ENCODE assay signal across 18 mouse cellular contexts in genomic region chr1:193287578-193287977, GRCm38 (mm10). TPM values are rescaled to one million over a fixed set of nuclear protein-coding genes. Genes with fewer than 3 reads are reported as not detected.
"Had no signal": no experiment of that assay in that cellular context is flagged by ENCODE, and none has a peak within 500 bp of the region (broad histone marks: within the 10 kb centered on the region; RNA-seq: fewer than 3 reads in every experiment).

No protein-coding gene starts in this region.

- H3K4me3 ChIP-seq: lung, embryonic 15.5 days; megakaryocyte, embryonic 14.5 days; midbrain, embryonic 12.5 days; neural tube, embryonic 12.5 days; stomach, embryonic 15.5 days had no signal

- H3K36me3 ChIP-seq: lung, embryonic 15.5 days; midbrain, embryonic 12.5 days; neural tube, embryonic 12.5 days; stomach, embryonic 15.5 days had no signal

- H3K4me2 ChIP-seq: lung, embryonic 15.5 days; midbrain, embryonic 12.5 days; neural tube, embryonic 12.5 days; stomach, embryonic 15.5 days had no signal

- H3K27ac ChIP-seq: liver, embryonic 14.5 days; lung, embryonic 15.5 days; macrophage; midbrain, embryonic 12.5 days; neural tube, embryonic 12.5 days; stomach, embryonic 15.5 days; stomach, postnatal 0 days had no signal

- H3K4me1 ChIP-seq: lung, embryonic 15.5 days; megakaryocyte, embryonic 14.5 days; midbrain, embryonic 12.5 days; neural tube, embryonic 12.5 days; stomach, embryonic 15.5 days had no signal

- H3K9ac ChIP-seq: liver, embryonic 14.5 days; lung, embryonic 15.5 days; midbrain, embryonic 12.5 days; neural tube, embryonic 12.5 days; stomach, embryonic 15.5 days had no signal

- H3K9me3 ChIP-seq: lung, embryonic 15.5 days; megakaryocyte, embryonic 14.5 days; midbrain, embryonic 12.5 days; neural tube, embryonic 12.5 days; stomach, embryonic 15.5 days had no signal

- DNase-seq: lung, adult 2 months; lung, postnatal 14 days; lung, postnatal 36 days; midbrain, embryonic 14.5 days; right cerebral cortex, postnatal 14 days; thymus, adult 2 months; thymus, postnatal 25 days; thymus, postnatal 4 days had no signal

- ATAC-seq: lung, postnatal 0 days had no signal

- H3K27me3 ChIP-seq: lung, embryonic 15.5 days; megakaryocyte, embryonic 14.5 days; midbrain, embryonic 12.5 days; neural tube, embryonic 12.5 days; stomach, embryonic 15.5 days had no signal

RNA-seq across cellular contexts. Expression of gene Hsd11b1, which starts 23.7 kb away (rescaled TPM):
- polyA plus RNA-seq: midbrain, embryonic 12.5 days; neural tube, embryonic 12.5 days; neural tube, embryonic 14.5 days had no signal
